Mouse (Mus musculus): ENCODE results near the gene Zmynd10.

Gene Zmynd10

DNA sequence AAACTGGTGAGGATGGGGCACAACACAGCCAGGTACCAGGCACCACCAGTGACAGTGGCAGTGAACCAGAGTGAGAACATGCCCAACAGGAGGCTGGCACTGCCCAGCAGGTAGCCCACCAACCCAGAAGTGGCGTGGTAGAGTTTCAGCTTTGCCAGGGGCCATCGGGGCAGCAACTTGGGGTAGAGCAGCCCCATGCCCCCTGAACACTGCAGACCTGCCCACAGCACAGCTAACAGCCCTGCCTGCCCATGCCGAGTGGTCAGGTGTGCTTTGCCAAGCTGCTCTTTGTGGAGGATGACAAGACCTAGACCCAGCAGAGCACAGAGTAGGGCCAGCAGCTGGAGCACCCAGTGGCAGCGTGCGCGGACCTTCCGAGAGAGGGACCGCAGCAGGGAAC lies 7.2 kb upstream of the Zmynd10 start:
- ATAC-seq (ENCODE audit: insufficient number of reproducible peaks, low FRiP score, low TSS enrichment), result no peak

DNA sequence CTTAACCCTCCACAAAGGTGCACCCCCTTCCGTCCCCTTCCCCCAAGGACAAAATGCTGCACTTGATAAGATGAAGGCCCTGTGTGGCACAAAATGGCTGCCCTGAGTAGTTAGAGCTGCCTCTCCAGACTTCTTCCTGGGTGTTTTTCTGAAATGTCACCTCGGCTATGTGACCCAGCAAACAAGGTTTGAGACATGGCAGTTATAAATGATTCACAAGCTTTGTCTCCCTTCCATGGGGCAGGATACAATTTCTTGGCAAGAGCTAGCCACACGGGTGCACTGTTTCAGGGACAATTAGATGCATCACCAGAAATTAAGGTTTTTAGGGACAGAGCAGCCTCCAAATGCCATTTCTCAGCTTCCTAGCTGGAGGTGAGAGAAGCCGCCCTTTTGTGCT lies 6.7 kb upstream of the Zmynd10 start:
- ATAC-seq (ENCODE audit: insufficient number of reproducible peaks, low FRiP score, low TSS enrichment), result no peak

DNA sequence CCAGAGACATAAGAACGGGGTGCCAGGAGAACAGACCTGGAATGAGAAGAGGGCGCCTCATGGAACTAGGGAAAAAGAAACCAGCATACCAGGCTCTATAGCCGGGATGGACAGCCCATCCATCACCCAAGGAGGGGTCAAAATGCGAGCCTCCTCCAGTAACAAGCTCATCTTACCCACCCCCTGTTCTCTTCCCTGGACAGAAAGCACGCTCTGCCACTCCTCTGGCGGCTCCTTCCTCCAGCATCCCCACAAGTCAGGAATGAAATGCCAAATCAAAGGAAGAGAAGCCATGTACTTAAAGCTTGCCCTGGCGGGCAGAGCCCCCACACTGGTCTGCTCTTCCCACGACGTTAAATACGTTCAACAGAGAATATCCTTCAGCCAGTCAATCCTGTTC lies 6.1 kb upstream of the Zmynd10 start:
- no peak for ATAC-seq (ENCODE audit: insufficient number of reproducible peaks, low FRiP score, low TSS enrichment)

DNA sequence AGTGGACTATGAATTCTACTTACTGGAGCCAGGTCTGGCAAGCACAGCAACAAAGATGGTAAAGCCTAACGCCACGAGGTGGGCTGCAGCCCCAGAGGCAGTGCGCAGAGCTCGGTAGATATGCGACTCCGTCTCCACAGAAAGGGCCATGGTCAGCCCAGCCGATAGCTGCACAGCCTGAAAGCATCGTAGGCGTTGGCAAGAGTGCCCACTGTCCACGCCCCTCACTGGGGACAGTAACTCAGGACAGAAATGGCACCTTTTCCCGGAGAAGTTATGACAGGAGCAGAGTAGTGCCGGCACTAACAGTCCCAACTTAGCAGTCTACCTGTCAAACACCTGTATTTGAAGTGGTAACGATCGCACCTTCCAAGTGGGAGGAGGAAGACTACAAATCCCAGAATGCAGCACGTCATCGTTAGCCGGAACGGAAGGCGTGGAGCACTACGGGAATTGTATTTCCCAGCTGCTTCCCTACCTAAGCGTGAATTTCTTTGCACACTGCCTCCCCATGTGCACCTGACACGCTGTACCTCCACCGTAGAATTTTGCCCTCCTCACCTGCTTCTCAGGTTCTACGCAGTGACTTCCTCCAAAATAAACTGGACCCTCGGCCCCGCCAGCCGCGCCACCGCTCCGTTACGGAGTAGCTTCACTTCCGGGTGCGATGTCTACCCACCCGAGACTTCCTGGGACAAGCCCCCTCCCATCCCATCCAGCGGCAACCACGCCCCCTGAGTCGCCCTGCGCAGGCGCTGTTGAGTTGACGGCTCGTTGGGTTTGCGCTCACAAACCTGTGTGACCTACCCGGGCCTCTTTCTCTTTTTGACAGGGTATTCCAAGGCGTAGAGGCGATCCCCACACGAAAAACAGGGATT lies 5.4 kb upstream of the Zmynd10 start, which contains the start of the genes Cyb561d2 and Nprl2:
Cyb561d2 (minus strand) TSS at position 720 of the 878 bp plus-strand sequence.
Nprl2 (plus strand) TSS at position 753 of the 878 bp plus-strand sequence.
- peak; percentile 79 for ATAC-seq (ENCODE audit: insufficient number of reproducible peaks, low FRiP score, low TSS enrichment)

DNA sequence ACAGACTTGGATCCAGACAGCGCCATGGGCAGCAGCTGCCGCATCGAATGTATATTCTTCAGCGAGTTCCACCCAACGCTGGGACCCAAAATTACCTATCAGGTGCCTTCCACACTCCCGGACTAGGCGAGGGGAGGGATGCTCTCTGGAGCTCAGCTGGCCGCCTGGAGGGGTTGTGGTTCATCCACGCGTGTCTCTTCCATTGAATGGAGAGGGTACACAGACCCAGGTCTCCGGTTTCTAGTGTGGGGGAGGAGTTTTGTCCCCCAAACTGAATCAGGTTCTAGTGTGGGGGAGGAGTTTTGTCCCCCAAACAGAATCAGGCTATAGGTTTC lies 4.8 kb upstream of the Zmynd10 start:
- no peak for ATAC-seq (ENCODE audit: insufficient number of reproducible peaks, low FRiP score, low TSS enrichment)

DNA sequence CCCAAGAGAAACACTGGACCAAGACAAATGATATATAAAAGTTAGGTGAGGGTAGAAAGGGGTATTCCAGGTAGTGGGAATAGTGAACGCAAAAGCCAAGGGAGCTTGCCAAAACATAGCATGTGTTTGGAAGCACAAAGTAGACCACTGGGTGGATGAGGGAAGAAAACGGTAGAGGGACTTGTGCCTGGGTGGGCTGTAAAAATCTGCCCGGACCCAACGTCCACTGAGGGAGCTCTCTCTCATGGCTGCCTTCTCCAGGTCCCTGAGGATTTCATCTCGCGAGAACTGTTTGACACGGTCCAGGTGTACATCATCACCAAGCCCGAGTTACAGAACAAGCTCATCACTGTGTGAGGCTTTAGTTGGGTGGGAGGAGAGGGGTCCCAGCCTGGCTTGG lies 4.4 kb upstream of the Zmynd10 start:
- no peak for ATAC-seq (ENCODE audit: insufficient number of reproducible peaks, low FRiP score, low TSS enrichment)

DNA sequence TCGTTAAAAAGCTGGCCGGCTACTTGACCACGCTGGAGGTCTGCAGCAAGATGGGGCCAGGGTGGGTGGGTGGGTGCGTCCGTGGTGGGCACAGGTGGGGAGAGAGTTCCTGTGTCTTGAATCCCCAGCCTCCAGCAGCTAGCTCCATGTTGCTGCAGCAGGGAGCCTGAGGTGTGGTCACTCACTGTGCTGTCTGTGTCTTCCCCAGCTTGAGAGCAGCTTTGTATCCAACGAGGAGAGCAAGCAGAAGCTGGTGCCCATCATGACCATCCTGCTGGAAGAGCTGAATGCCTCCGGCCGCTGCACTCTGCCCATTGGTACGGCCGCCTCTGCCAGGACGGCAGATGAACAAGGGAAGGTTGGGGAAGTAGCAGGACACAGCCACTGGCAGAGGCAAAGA lies 3.8 kb upstream of the Zmynd10 start:
- no peak for ATAC-seq (ENCODE audit: insufficient number of reproducible peaks, low FRiP score, low TSS enrichment)

DNA sequence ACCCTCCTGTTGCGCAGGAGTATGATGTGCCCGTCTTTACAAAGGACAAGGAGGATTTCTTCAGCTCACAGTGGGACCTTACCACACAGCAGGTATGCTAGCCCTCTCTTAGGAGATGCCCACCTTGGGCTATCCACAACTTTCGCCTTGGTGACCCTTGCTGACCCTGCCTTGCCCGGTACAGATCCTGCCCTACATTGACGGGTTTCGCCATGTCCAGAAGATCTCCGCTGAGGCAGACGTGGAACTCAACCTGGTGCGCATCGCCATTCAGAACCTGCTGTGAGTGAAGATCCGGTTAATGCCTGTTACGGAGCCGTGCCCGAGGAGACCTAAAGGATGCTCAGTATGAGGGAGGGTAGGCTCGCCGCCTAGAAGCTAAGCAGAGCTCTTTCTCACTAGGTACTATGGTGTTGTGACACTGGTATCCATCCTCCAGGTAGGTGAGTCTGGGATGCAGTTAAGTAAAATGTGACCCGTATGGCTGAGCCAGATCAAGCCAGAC lies 2.9 kb upstream of the Zmynd10 start:
- ATAC-seq (ENCODE audit: insufficient number of reproducible peaks, low FRiP score, low TSS enrichment), result no peak

DNA sequence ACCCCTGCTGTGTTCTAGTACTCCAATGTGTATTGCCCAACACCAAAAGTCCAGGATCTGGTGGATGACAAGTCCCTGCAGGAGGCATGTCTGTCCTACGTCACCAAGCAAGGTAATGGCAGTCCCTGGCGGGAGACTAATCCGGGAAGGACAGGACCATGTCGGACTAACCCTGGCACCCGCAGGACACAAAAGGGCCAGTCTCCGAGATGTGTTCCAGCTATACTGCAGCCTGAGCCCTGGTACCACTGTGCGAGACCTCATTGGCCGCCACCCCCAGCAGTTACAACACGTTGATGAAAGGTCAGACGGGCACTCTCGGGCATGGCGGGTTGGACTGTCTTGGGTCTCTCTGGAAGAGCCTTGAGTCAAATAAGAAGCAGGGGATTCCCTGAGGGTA lies 2.4 kb upstream of the Zmynd10 start:
- no peak for ATAC-seq (ENCODE audit: insufficient number of reproducible peaks, low FRiP score, low TSS enrichment)

DNA sequence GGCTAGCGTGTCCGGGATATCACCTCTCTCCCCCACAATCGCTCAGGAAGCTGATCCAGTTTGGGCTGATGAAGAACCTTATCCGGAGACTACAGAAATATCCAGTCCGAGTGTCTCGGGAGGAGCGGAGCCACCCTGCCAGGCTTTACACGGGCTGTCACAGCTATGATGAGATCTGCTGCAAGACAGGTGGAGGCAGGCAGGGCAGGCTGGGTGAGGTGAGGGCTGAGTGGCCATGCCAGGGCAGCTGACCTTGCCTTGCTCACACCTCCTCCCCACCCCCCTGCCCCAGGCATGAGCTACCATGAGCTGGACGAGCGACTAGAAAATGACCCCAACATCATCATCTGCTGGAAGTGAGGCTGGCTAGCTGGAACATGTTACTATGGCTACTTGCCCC lies 1.9 kb upstream of the Zmynd10 start:
- ATAC-seq (ENCODE audit: insufficient number of reproducible peaks, low FRiP score, low TSS enrichment), result no peak

DNA sequence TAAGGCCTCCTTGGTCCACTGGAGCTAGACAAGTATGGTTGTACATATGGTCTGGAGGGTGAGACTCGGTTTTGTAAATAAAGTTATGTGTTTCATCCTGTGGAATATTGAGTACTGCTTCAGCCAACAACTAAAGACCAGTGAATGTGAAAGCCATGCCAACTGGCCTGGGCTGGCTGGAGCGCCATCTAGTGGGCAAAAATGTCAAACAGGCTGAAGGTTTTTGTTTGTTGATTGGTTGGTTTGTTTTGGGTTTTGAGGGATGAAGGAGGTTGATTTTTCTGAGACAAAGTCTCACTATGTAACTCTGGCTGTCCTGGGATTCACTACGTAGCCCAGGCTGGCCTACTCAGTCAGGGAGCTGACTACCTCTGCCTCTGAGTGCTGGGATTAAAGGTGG lies 1.5 kb upstream of the Zmynd10 start:
- no peak for ATAC-seq (ENCODE audit: insufficient number of reproducible peaks, low FRiP score, low TSS enrichment)

DNA sequence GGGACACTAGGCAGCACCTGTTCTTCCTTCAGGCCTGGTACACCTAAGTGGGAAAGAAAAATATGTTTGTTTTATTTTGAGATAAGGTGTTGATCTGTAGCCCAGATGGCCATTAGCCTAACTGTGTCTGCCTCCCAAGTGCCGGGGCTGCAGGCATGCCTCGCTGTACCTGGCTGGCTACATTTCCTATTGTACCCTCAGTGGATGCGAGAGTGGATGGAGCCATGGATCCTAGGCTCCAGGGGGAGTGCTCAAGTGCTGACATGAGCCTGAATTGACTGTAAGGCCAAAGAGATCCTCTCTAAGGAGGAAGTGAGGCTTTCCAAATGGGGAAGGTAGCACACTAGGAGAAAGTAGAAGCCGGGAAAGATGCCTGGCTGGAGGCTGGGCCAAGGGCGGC lies 859 bp downstream of the Zmynd10 start:
- no peak for ATAC-seq (ENCODE audit: insufficient number of reproducible peaks, low FRiP score, low TSS enrichment)

DNA sequence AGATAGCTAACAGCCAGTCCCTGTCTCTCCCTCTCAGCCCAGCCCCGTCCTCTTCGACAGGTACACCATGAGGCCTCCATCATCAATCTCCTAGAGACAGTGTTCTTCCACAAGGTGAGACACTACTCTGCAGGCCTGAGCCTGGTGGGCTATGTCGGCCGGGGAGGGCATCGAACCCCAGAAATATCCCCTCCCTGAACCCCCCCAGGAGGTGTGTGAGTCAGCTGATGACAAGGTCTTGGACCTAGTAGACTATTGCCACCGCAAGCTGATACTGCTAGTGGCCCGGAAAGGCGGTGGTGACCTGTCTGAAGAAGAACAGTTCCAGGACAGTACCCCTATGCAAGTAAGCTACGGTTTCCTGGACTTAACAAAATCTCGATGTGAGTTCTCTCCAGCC lies 1.7 kb downstream of the Zmynd10 start:
- ATAC-seq (ENCODE audit: insufficient number of reproducible peaks, low FRiP score, low TSS enrichment), result no peak

DNA sequence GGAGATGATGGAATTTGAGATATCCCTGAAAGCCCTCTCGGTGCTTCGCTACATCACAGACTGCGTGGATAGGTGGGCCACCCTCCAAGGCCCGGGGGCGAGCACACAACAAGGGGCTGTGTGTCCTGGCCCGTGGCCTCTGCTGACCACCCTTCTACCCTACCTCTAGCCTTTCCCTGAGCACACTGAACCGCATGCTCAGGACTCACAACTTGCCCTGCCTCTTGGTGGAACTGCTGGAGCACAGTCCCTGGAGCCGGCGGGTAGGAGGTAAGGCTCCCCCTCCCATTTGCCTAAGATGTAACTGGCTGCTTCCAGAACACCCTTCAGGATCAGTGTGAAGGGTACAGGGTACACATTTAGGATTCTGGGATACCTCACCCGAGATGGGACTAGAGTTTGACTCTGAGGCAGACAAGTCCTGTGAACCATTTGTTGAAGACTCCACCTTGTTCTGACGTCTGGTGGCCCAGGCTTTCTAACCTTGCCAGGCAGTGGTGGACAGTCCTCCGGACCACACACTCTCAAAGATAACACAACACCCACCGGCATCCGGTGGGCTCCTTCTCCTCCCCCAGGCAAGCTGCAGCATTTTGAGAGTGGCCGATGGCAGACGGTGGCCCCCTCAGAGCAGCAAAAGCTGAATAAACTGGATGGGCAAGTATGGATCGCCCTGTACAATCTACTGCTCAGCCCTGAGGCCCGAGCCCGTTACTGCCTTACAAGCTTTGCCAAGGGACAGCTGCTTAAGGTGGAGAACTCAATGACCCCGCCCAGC lies 2.4 kb downstream of the Zmynd10 start:
- ATAC-seq (ENCODE audit: insufficient number of reproducible peaks, low FRiP score, low TSS enrichment), result no peak

DNA sequence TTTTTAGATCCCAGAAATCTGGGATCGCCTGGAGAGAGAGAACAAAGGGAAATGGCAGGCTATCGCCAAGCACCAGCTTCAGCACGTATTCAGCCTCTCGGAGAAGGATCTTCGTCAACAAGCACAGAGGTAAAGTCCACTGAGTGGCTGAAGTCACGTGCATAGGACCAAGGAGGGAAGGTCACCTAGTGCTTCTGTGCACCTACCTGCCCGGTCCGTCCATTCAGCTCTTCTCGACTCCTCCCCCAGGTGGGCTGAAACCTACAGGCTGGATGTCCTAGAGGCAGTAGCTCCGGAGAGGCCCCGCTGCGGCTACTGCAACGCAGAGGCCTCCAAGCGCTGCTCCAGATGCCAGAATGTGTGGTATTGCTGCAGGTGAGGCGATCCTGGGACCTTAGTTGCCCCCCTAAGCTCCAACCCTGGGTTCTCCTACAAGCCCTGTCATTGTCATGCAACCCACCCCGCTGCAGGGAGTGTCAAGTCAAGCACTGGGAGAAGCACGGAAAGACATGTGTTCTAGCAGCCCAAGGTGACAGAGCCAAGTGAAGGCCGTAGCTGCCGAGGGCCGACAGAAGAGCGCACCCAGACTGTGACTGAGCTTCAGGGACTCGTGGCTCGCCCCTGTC lies 3.5 kb downstream of the Zmynd10 start:
- no peak for ATAC-seq (ENCODE audit: insufficient number of reproducible peaks, low FRiP score, low TSS enrichment)

DNA sequence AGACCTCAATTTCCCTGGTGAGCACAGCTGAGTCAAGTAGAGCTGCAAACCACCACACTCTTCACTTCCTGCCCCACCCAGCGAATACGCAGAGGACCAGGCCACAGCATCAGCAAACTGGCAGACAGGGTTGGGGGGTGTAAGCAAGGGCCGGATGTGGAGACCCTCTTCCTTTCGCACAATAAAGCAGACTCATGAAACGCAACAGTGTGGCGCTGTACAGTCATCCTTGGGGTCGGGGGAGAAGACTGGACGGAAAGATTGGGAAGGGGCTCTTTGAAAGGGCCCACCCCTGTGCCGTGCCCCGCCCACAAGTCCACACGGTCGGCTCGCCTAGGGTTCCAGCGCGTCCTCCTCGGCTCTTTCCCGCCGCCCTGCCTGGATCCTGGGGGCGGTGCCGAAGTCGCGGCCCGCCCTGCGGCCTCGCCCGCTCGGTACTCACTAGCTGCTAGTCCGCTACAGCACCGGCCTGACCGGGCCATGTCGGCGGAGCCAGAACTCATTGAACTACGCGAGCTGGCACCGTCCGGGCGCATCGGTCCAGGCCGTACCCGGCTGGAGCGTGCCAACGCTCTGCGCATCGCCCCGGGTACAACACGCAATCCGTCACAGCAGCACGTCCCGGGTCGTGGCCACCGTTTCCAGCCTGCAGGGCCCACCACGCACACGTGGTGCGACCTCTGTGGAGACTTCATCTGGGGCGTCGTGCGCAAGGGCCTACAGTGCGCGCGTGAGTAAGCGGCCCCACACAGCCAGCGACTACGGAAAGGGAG lies 4.2 kb downstream of the Zmynd10 start, which contains the start of gene Rassf1:
Rassf1 (plus strand) TSS at position 439 of the 773 bp plus-strand sequence.
- ATAC-seq (ENCODE audit: insufficient number of reproducible peaks, low FRiP score, low TSS enrichment), result no peak

DNA sequence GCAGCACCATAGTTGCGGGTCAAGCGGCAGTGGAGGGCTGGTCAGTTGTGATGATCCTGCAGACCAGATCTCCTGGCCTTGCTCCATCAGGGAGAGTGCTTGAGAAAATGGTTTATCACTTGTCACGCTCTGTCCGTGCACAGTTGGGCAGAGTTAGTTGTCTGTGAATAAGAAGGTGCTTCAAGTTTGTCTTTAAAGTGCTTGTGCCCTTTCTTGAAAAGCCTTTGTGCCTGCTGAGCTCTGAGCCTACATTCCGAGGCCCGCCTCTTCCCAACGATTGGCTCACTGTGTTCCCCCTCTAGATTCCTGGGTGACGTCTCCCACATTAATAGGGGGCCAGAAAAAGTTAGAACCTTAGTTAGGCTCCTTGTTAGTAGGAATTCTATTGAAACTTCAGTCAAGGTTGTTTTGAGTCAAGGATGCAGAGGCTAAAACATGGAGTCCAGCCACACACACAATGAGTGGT lies 4.8 kb downstream of the Zmynd10 start:
- no peak for ATAC-seq (ENCODE audit: insufficient number of reproducible peaks, low FRiP score, low TSS enrichment)

DNA sequence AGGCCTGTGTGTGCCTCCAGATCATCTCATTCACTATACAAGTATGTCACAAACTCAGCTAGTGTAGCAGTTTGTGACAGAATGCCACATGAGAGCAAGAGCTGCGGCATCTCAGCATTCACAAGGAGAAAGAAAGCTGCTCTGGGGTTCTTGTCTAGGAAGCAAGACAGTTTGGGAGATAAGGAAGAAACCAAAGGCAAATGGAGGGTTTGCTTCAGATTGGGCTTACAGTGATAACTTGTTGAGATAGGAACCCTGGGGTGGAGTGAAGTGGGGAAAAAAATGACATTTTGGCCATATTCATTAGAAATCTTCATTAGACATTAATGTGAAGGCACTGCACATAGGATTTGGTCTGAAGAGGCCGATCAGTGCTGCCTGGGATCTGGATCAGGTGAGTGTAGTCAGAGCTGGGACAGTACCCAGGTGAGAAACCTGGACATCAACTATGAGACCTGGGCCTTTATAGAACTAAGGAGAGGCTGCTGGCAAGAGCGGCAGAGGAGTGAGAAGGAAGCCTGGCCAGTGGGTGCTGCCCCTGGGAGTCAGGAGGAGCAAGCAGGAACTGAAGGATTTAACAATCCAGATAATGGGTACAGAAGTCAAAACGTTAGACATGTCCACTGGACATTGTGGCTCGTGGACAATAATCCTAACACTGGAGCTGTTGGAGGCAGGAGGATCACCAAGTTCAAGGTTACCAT lies 5.7 kb downstream of the Zmynd10 start:
- no peak for ATAC-seq (ENCODE audit: insufficient number of reproducible peaks, low FRiP score, low TSS enrichment)

DNA sequence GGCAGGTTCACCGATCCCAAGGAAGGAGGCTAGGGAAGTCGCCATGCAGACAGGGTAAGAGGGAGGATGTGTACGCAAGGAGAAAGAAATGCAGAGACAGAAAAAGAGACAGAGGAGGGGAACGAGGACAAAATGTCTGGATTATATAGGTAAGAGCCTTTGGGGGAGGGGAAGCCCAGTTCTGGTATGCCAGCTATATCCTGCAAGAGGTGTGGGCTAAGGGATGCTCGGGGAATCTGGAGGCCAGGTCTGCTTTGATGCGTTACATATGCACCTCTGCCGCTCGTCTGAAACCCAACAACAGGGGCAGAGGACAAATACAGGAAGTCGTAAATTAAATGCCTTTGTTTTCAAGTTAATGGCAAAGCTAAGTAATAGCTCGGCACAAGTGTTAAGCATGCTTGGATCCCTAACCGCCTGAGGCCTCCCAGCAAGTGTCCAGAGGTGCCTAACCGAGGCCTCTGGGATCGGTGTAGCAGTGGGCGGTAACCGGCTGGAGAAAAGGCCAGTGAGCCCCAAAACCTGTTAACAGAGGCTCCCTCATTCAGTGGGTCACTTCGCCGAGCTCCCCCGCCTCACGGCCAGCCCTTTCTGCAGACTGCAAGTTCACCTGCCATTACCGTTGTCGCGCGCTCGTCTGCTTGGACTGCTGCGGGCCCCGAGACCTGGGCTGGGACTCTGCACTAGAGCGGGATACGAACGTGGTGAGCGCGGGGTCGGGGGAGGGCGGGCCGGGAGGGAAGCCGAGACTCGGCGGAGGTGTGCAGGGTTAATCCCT lies 6.6 kb downstream of the Zmynd10 start:
- peak; percentile 9; the same call in 1 of the 2 replicates for ATAC-seq (ENCODE audit: insufficient number of reproducible peaks, low FRiP score, low TSS enrichment)

Measured in cerebellum, adult (tissue).